Mouse (Mus musculus) ES-E14 (cell line): ENCODE data around the gene Cfap58. TPM values are rescaled to one million over a fixed set of nuclear protein-coding genes. Genes with fewer than 3 reads are reported as not detected.

Experiments used
- DNase-seq: peaks from one replicate; pipeline ENCODE4 v3.0.0-alpha.2; 2013; ENCODE audit warnings: low read depth, low spot score
- H3K27ac ChIP-seq: 2 replicates; pipeline ENCODE4 v1.5.1; 2012; ENCODE audit warnings: low read depth, mild to moderate bottlenecking, low read length, moderate library complexity, mixed read lengths; ENCODE audit not compliant: poor library complexity, insufficient read depth, severe bottlenecking
- H3K36me3 ChIP-seq: 2 replicates; pipeline ENCODE4 v1.6.1; 2012; ENCODE audit warnings: mild to moderate bottlenecking, low read length, moderate library complexity, mixed read lengths; ENCODE audit not compliant: control insufficient read depth, poor library complexity, insufficient read depth, severe bottlenecking
- H3K4me1 ChIP-seq, 2 experiments: fragments of 150-350 bp in 1 of 2; sonication (generic) in 1 of 2; 2 replicates each; pipeline ENCODE4 v1.6.1; 2012; ENCODE audit warnings: low read length in 2 of 2, mild to moderate bottlenecking in 1 of 2, mixed read lengths in 1 of 2; ENCODE audit not compliant: control insufficient read depth in 2 of 2, insufficient read depth in 2 of 2, poor library complexity in 1 of 2
- H3K4me3 ChIP-seq, 2 experiments: fragments of 150-350 bp in 1 of 2; sonication (generic) in 1 of 2; 2 replicates each; pipeline ENCODE4 v1.5.1; 2012; ENCODE audit warnings: low read length in 2 of 2, low read depth in 1 of 2, mild to moderate bottlenecking in 1 of 2, mixed read lengths in 1 of 2; ENCODE audit not compliant: insufficient read depth in 1 of 2, poor library complexity in 1 of 2, severe bottlenecking in 1 of 2
- H3K9ac ChIP-seq: 2 replicates; pipeline ENCODE4 v1.6.1; 2012; ENCODE audit warnings: low read depth, mild to moderate bottlenecking, low read length, mixed read lengths; ENCODE audit not compliant: poor library complexity, insufficient read depth, severe bottlenecking
- H3K9me3 ChIP-seq: fragments of 150-350 bp; sonication (generic); 2 replicates; pipeline ENCODE4 v1.6.1; 2012; ENCODE audit warnings: low read depth, mild to moderate bottlenecking, low read length; ENCODE audit not compliant: control insufficient read depth, insufficient read depth
- CHD2 ChIP-seq: IDR thresholded peaks from 2 replicates; pipeline ENCODE4 v1.6.1; 2014; ENCODE audit warnings: mild to moderate bottlenecking, low read depth, low read length, inconsistent platforms
- HCFC1 ChIP-seq: IDR thresholded peaks from 2 replicates; pipeline ENCODE4 v1.6.1; 2012; ENCODE audit warnings: low read length, inconsistent platforms, borderline replicate concordance; ENCODE audit not compliant: insufficient read depth
- MAFK ChIP-seq: IDR thresholded peaks from 2 replicates; pipeline ENCODE4 v1.6.1; 2014; ENCODE audit warnings: mild to moderate bottlenecking, low read depth, low read length, inconsistent platforms; ENCODE audit not compliant: insufficient read depth
- ZC3H11A ChIP-seq: IDR thresholded peaks from 2 replicates; pipeline ENCODE4 v1.6.1; 2012; ENCODE audit warnings: low read depth, mild to moderate bottlenecking, inconsistent platforms, low read length, borderline replicate concordance
- ZNF384 ChIP-seq: IDR thresholded peaks from 2 replicates; pipeline ENCODE4 v1.6.1; 2012; ENCODE audit warnings: low read depth, low read length, inconsistent platforms
- in situ Hi-C, 2 experiments: fragments of 600-800 bp; cut with MboI; formaldehyde crosslinking; loops; one replicate each; pipeline ENCODE4 v1.15.1; 2025; ENCODE audit warnings: low sequenced_read_pairs in 2 of 2, inconsistent platforms in 1 of 2; ENCODE audit not compliant: unreplicated experiment in 2 of 2
- total RNA-seq: library from RNA; depleted of rRNA; stranded (reverse); fragments of 300-350 nt; gene quantifications from 2 replicates; pipeline ENCODE4 v1.2.3, GENCODE M21; 2012

The Cfap58 gene
- total RNA-seq, 1 experiment, result not detected

GRCm38 (mm10) chr19:47893092-47893491 lies 44.4 kb upstream of the Cfap58 start:
- no peak for DNase-seq
- no peak overlapping the region for H3K27ac ChIP-seq
- H3K9me3 ChIP-seq, result no peaks in the 10 kb centered on the region
- H3K4me1 ChIP-seq, result peaks cover 0 to 4% of the 10 kb centered on the region in 2 experiments; a peak in 1 of 4 replicates
- no peak overlapping the region for H3K9ac ChIP-seq
- TF ChIP-seq HCFC1 (no peak), ZNF384 (no peak), ZC3H11A (no peak), MAFK (no peak), CHD2 (no peak)
- H3K4me3 ChIP-seq, result no peak overlapping the region
- peaks cover 4% of the 10 kb centered on the region; the same call in 1 of the 2 replicates for H3K36me3 ChIP-seq
- in situ Hi-C loops, result no loop called here

DNA sequence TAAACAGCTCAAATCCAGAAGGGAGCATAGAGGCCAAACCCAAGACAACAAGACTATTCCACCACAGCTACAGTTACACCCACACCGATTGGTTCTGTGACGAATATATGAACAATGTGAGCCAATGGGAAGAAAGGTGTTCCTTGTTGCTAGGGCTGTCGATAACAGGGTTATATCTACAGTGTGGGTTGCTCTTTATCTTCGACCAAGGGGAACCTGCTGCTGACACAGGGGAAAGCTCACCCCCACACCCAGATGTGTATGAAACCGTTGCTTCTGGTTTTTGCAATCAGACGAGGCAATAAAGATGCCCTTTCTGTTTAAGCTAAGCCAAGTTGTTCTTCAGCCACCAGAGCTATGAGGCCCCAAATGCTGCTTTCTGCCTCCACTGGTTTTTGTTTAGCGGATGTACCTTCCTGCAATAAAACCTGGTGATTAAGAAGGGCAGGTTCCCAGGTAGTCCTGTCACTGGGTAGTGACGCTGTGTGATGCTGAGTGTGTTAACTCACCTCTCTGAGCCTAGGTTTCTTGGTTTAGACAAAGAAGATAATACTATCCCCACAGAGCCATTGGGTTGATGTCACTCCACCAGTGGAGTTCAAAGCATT lies 38.9 kb upstream of the Cfap58 start:
- H3K9ac ChIP-seq, result no peak overlapping the region
- no peaks in the 10 kb centered on the region for H3K9me3 ChIP-seq
- no peak overlapping the region for H3K4me3 ChIP-seq
- H3K36me3 ChIP-seq, result peaks cover 4% of the 10 kb centered on the region; the same call in 1 of the 2 replicates
- no peaks in the 10 kb centered on the region for H3K4me1 ChIP-seq
- H3K27ac ChIP-seq, result no peak overlapping the region
- in situ Hi-C loops, result no loop called here
- TF ChIP-seq ZNF384, result no peak
- no peak for TF ChIP-seq CHD2
- no peak for TF ChIP-seq HCFC1
- no peak for TF ChIP-seq MAFK
- no peak for TF ChIP-seq ZC3H11A
- DNase-seq, result no peak

DNA sequence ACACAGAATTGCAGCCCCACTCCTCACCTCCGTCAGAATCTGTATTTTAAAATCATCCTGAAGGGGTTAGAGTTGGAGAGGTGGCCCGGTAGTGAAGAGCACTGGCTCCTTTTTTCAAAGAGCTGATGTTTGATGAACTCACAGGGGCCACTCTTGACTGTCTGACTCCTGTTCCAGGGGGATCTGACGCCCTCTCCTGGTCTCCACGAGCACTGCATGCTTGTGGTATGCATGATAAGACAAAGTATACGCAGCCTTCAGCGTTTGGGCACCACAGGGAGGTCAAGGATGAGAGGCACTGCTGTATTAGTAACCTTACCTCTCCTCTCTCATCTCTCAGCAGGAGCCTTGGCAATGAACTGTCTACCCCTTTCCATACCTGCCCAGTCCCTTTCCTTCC lies 37.5 kb upstream of the Cfap58 start:
- Histone ChIP-seq H3K4me1 (no peaks in the 10 kb centered on the region), H3K9ac (no peak overlapping the region), H3K9me3 (no peaks in the 10 kb centered on the region), H3K4me3 (no peak overlapping the region), H3K36me3 (peaks cover 4% of the 10 kb centered on the region; the same call in 1 of the 2 replicates), H3K27ac (no peak overlapping the region)
- no peak for DNase-seq
- in situ Hi-C loops, result no loop called here
- no peak for TF ChIP-seq MAFK
- no peak for TF ChIP-seq ZNF384
- no peak for TF ChIP-seq ZC3H11A

- Histone ChIP-seq H3K4me1 (no peaks in the 10 kb centered on the region), H3K9me3 (no peaks in the 10 kb centered on the region), H3K36me3 (peaks cover 4% of the 10 kb centered on the region; the same call in 1 of the 2 replicates), H3K27ac (no peak overlapping the region), H3K9ac (no peak overlapping the region), H3K4me3 (no peak overlapping the region)
- no peak for DNase-seq
- in situ Hi-C loops, result no loop called here
- TF ChIP-seq CHD2 (no peak), MAFK (no peak), ZNF384 (no peak), ZC3H11A (no peak), HCFC1 (no peak)
These were observed 36.9 kb upstream of the Cfap58 start for GRCm38 (mm10) chr19:47900558-47900957.
